Mouse (Mus musculus): ENCODE data around the gene Khnyn.

Khnyn gene

GRCm38 (mm10) chr14:55918240-55919082 is 33.7 kb downstream of the Khnyn start:
- peak; percentile 87 for DNase-seq (ENCODE audit: low spot score)

- DNase-seq (ENCODE audit: low spot score), result no peak
Measured at GRCm38 (mm10) chr14:55922475-55923232, 37.9 kb downstream of the Khnyn start.

GRCm38 (mm10) chr14:55926847-55927246 is 42.1 kb downstream of the Khnyn start:
- no peak for DNase-seq (ENCODE audit: low spot score)

GRCm38 (mm10) chr14:55929263-55929997 is 44.7 kb downstream of the Khnyn start:
- no peak for DNase-seq (ENCODE audit: low spot score)

- DNase-seq (ENCODE audit: low spot score), result no peak
Measured at GRCm38 (mm10) chr14:55933586-55933985, 48.8 kb downstream of the Khnyn start.

- DNase-seq (ENCODE audit: low spot score), result no peak
Measured at GRCm38 (mm10) chr14:55940070-55940800, 55.5 kb downstream of the Khnyn start.

- DNase-seq (ENCODE audit: low spot score), result no peak
Measured at GRCm38 (mm10) chr14:55943601-55944000, 58.9 kb downstream of the Khnyn start.

GRCm38 (mm10) chr14:55944575-55944974 is 59.8 kb downstream of the Khnyn start, which contains the start of gene Cma1:
Cma1 (minus strand) TSS chr14:55944675.
- DNase-seq (ENCODE audit: low spot score), result no peak

- no peak for DNase-seq (ENCODE audit: low spot score)
Measured at GRCm38 (mm10) chr14:55946269-55946969, 61.7 kb downstream of the Khnyn start.
